Mouse (Mus musculus): ENCODE results near the gene Akr1cl.
"Not testable (repeated sequence)": the region's sequence is repeated elsewhere in the genome, so short reads cannot be mapped to it uniquely, and the experiment has no call there.

Gene Akr1cl

GRCm38 (mm10) chr1:65032641-65033040 is at the start of gene Akr1cl:
TSS of gene Akr1cl (minus strand) at chr1:65032759.
- no peak for DNase-seq

DNA sequence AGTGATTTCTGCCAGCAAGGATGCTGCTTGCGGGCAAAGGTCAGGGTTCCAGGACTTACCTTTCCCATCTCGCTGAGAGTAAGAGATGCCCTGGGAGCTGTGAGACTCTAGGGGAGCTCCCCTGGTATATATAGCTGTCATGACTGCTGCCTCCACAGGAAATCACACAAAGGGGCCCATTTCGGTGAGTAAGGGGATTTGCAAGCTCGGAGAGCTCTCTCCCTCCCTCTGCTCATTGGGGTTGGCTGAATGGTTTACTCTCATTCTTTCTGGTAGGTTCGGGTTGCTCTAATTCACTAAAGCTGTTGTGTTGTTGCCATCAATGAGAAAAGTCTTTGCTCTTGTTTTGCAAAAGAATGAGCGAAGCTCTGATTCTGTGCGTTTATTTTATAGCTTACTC is 49.6 kb upstream of the Akr1cl start, which contains the start of gene Crygb:
TSS of gene Crygb (minus strand) at position 101 of the 400 bp plus-strand sequence.
- no peak for DNase-seq

DNA sequence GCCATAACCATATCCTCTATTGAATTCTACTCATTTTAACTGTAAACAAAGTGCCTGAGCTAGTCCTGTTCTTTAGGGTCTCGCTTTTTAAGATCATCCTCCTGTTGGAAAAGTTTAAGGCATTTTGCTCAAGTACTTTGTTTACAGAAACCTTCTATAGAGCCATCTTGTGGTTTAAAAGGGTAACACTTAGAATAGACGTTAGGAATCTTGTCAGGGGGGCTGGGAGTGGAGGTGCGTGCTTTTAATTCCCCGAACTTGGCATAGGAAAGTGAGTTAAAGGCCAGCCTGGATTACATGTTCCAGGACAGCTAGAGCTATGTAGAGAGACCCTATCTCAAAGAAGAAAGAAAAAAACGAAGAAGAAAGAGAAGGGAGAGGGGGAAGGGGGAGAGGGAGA is 43.0 kb upstream of the Akr1cl start:
- no peak for DNase-seq

DNA sequence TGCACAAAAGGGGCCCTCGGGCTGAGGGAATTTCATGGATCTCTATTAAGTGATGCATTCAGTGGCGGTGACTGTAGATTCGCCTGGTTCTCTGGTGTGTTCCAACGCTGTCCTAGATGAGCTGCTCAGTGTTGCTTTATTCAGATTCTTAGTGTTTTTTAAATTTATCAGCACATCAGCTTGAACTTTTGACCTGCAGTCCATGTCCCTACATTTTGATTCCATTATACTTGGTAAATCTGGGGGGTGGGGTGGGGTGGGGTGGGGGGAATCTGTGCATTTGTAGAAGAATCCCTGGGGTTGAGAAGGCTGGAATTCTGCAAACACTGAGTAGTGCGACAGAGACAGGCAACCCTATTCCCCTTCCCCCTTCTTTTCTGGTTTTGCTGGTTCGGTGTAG is 41.0 kb upstream of the Akr1cl start, which contains the start of gene Crygc:
TSS of gene Crygc (minus strand) at position 101 of the 400 bp plus-strand sequence.
- no peak for DNase-seq

DNA sequence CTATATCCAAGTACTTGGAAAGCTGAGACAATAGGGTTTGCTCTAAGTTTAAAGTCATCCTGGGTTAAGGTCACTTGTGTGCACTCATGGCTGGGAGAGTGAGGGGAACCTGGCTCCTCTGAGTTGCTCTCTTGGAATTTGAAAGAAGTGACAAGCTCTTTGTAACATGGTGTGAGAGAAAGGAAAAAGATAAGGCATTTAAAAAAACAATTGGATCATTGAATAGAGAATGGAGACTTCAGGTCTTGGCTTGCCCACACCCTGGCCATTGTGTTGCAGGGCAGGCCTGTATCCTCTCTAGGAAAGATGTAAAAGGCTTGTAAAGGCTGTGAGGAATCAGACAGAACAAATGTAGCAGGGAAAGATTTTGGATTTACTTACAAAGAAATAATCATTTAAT is 35.3 kb upstream of the Akr1cl start:
- DNase-seq, result no peak

DNA sequence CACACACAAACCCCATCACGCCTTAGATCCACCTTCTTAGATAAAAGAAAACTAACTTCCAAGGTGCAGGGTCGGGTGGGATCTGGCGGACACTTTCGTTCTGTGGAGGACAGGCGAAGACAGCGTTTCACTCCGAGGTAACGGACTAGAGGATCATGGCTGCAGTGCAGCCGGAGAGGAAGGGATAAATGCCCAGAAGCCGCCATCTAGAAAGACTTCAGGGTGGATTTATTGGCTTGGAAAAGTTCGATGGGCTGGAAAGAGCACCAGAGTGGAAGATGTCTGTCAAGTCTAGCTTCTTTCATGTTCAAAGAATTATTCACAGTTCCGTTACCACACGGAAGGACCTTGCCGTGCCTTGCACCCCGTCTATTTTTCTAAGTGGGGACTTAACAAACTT is 31.6 kb upstream of the Akr1cl start:
- DNase-seq, result no peak

- no peak for DNase-seq
Observed at GRCm38 (mm10) chr1:65063352-65063751, 30.8 kb upstream of the Akr1cl start, which contains the start of gene Crygd. TSS of gene Crygd (minus strand) at chr1:65063452.

GRCm38 (mm10) chr1:65052140-65052539 is 19.6 kb upstream of the Akr1cl start:
- no peak for DNase-seq

DNA sequence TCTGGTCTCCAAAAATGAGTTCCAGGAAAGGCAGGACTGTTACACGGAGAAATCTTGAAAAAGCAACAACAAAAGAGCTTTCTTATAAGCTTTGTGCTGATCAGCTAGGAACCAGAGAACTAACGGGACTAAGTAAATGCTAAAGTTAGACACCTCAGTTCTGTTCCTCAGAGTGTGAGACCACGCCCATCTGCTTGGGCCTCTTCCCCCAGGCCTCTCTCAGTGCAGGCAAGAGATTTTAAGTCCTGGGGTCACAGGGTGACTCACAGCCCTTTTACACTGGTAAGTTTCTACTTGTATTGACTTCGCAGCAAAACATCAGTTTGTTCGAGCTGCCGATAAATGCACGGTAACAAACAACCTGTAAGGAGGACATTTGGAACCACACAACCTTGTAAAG is 19.1 kb upstream of the Akr1cl start:
- no peak for DNase-seq

DNA sequence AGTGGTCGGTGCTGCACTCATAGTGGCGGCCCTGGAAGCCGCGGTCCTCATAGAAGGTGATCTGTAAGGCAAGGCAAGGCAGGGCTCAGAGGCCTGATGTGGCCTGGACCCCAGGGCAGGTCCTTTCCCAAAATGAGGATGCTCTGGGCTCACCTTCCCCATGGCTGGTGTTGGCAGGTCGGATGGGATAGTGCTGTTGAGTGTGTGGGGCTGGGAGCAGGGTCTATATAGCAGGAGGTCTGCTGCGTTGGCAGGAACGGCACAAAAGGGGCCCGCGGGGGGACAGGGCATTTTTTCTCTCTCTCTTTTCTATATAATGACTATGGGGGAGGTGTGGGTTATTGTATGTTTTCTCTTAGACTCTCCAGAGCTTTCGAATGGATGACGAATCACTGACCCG is 18.4 kb upstream of the Akr1cl start, which contains the start of gene Cryge:
TSS of gene Cryge (minus strand) at position 198 of the 400 bp plus-strand sequence.
- DNase-seq, result not testable (repeated sequence)

GRCm38 (mm10) chr1:65048781-65049180 is 16.2 kb upstream of the Akr1cl start:
- peak; percentile 21 for DNase-seq

GRCm38 (mm10) chr1:65046401-65047109 is 14.0 kb upstream of the Akr1cl start:
- peak; percentile 21 for DNase-seq

- no peak for DNase-seq
Observed at GRCm38 (mm10) chr1:65043433-65043832, 10.9 kb upstream of the Akr1cl start.

DNA sequence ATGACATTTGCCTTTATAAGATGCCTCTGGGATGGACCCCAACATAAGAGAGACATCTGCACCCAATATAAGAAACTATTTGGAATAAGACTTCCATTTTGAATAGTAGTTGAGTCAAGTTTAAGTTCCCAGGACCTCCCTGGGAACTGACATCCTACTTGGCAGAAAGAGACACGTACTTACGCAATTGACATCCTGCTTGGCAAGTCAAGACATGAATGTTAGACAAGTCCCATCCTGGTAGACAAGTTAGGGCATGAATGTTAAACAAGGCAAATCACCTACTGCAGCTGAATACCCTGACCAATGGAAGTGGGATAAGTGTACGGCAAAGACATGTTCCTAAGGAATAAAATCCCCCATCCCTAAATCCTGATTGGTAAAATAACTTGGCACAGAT is 9.3 kb upstream of the Akr1cl start:
- no peak for DNase-seq

- no peak for DNase-seq
Observed at GRCm38 (mm10) chr1:65040806-65041205, 8.2 kb upstream of the Akr1cl start.

DNA sequence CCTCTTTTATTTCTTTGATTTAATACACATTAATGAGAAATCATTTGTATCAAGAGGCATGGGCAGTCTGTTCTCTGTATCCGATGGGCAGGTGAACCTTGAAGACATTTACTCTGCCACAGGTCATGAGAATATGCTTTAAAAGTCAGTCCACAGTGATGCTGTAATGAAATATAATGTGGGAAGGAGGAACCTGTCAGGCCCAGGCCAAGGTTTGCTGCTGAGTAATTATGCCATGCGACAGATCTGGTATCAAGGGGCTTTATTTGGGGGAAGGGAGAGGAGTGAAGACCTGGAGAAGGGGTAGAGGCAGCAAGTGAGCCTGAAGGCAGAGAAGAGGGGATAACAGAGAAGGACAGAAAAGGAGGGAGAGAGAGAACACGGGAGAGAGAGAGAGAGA is 7.1 kb upstream of the Akr1cl start:
- no peak for DNase-seq

DNA sequence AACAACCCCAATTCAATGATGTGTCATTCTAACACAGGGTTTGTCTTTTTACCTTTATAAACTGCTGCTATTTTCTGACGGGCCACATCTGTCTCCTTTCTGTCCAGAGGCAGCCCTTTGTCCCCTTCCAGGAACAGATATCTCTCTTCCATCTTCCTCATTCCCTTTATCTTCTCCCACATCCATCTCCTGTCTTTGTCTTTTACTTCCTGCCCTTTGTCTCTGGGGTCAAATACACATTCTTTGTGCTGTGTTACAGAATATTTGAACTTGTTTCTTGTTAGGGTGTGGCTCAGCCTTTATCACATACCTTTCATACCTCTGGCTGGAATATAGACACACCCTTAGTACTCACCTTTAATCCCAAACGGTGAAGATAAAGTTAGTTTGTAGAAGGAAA is 5.0 kb upstream of the Akr1cl start:
- no peak for DNase-seq

GRCm38 (mm10) chr1:65035513-65035912 is 3.0 kb upstream of the Akr1cl start:
- no peak for DNase-seq

- no peak for DNase-seq
Observed at GRCm38 (mm10) chr1:65028206-65028605, 4.4 kb downstream of the Akr1cl start.

- DNase-seq, result no peak
Observed at GRCm38 (mm10) chr1:65012726-65013125, 19.8 kb downstream of the Akr1cl start.

- peak; percentile 63 for DNase-seq
Observed at GRCm38 (mm10) chr1:65010153-65010552, 22.4 kb downstream of the Akr1cl start.

GRCm38 (mm10) chr1:65005575-65005974 is 27.0 kb downstream of the Akr1cl start:
- DNase-seq, result no peak

- DNase-seq, result no peak
Observed at GRCm38 (mm10) chr1:65004526-65004925, 28.0 kb downstream of the Akr1cl start.

GRCm38 (mm10) chr1:64993206-64993605 is 39.4 kb downstream of the Akr1cl start:
- no peak for DNase-seq

GRCm38 (mm10) chr1:64988176-64988575 is 44.4 kb downstream of the Akr1cl start:
- no peak for DNase-seq
